3 mouse cellular contexts compared by ENCODE assay signal in the genomic region with DNA sequence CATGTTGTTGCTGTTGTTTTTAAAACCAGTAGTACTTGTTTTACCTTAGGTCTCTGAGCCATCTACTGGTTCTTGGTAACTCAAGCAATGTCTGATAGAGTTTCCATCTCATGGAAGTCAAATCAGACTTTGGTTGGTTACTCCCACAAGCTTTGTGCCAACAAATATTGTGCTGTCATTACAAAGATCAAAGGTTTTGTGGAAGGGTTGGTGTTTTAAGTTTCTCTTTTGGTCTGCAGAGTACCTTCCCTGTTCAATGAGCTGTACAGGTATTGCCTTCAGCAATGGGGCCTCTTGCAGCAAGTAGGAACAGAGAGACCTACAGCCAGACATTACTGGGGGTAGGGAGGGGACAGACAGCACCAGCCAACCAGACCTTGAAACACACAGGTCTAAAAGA.
"Had no signal": no experiment of that assay in that cellular context is flagged by ENCODE, and none has a peak within 500 bp of the region (broad histone marks: within the 10 kb centered on the region; RNA-seq: fewer than 3 reads in every experiment).

No protein-coding gene starts in this region.

- DNase-seq: right cerebral cortex, postnatal 4 days; thymus, adult 2 months; thymus, postnatal 25 days had no signal
